Comparison of ENCODE assay signal across 10 mouse cellular contexts in genomic region chr9:56553626-56554025, GRCm38 (mm10).
A peak's percentile ranks its signal among the peaks of the same experiment; 100 is the strongest.
DNase-seq lines count a peak whose midpoint lies in the region; ATAC-seq and TF ChIP-seq lines count a peak whose summit lies in the region.
"Had no signal": no experiment of that assay in that cellular context is flagged by ENCODE, and none has a peak within 500 bp of the region (broad histone marks: within the 10 kb centered on the region; RNA-seq: fewer than 3 reads in every experiment).

No protein-coding gene starts in this region.

- no peaks in the 10 kb centered on the region for H3K27me3 ChIP-seq in liver, adult 2 months (ENCODE audit: control insufficient read depth, insufficient read depth, low read length)
- no peaks in the 10 kb centered on the region for H3K27me3 ChIP-seq in liver, postnatal 0 days (ENCODE audit: insufficient read depth, low read length)
- H3K27me3 ChIP-seq in embryonic facial prominence, embryonic 11.5 days (ENCODE audit: control insufficient read depth, insufficient read depth, low read length) = no peaks in the 10 kb centered on the region
- no peaks in the 10 kb centered on the region for H3K27me3 ChIP-seq in limb, embryonic 14.5 days (ENCODE audit: control insufficient read depth, insufficient read depth, low read length)
- H3K27me3 ChIP-seq: heart, embryonic 13.5 days had no signal

- DNase-seq in liver, adult 2 months (ENCODE audit: extremely low read depth, low read depth, low spot score) = peak; percentile 43
- no peak for DNase-seq in liver, postnatal 0 days
- DNase-seq in cerebellum, adult 11-12 months = peak; percentile 73
- no peak for DNase-seq in embryonic facial prominence, embryonic 11.5 days (ENCODE audit: low spot score)
- no peak for DNase-seq in limb, embryonic 14.5 days (ENCODE audit: low spot score)
- DNase-seq in layer of hippocampus, adult 9-11 months = no peak
- no peak for DNase-seq in lung, postnatal 10 days
- no peak for DNase-seq in left cerebral cortex, adult 9 months (ENCODE audit: low spot score in 2 of 2)

- no peak for TF ChIP-seq POLR2A in liver, adult 2 months (IDR thresholded peaks at IDR 0.05; ENCODE audit: extremely low read depth, insufficient read depth, low read length)
- TF ChIP-seq POLR2A in limb, embryonic 14.5 days (IDR thresholded peaks at IDR 0.05; ENCODE audit: borderline replicate concordance, extremely low read depth, insufficient read depth, insufficient read length) = no peak

- WGBS in liver, adult 2 months = 57% methylated on average over 13 of the region's 13 CpGs
- WGBS in liver, postnatal 0 days (ENCODE audit: insufficient replicate concordance) = 75% methylated on average over 13 of the region's 13 CpGs
- 55% methylated on average over 13 of the region's 13 CpGs for WGBS in embryonic facial prominence, embryonic 11.5 days
- WGBS in limb, embryonic 14.5 days = 46% methylated on average over 13 of the region's 13 CpGs

- H3K36me3 ChIP-seq in liver, adult 2 months (ENCODE audit: control insufficient read depth, insufficient read depth, low read length) = no peaks in the 10 kb centered on the region
- H3K36me3 ChIP-seq in liver, postnatal 0 days (replicated peaks; ENCODE audit: insufficient read depth, low read length) = no peaks in the 10 kb centered on the region
- H3K36me3 ChIP-seq in embryonic facial prominence, embryonic 11.5 days (replicated peaks; ENCODE audit: control insufficient read depth, insufficient read depth, low read depth, low read length) = no peaks in the 10 kb centered on the region
- no peaks in the 10 kb centered on the region for H3K36me3 ChIP-seq in limb, embryonic 14.5 days (ENCODE audit: control insufficient read depth, insufficient read depth, low read length)
- H3K36me3 ChIP-seq: heart, embryonic 13.5 days had no signal

- TF ChIP-seq EP300 in liver, postnatal 0 days (IDR thresholded peaks at IDR 0.05; ENCODE audit: low read depth) = no peak

- H3K4me2 ChIP-seq in liver, postnatal 0 days (ENCODE audit: low read depth, low read length) = no peak overlapping the region
- no peak overlapping the region for H3K4me2 ChIP-seq in embryonic facial prominence, embryonic 11.5 days (ENCODE audit: low read depth, low read length)
- 0 out of 2 replicates have a peak overlapping the region, but pooled peaks have one; percentile 3 for H3K4me2 ChIP-seq in limb, embryonic 14.5 days (replicated peaks; ENCODE audit: low read depth, low read length, severe bottlenecking)
- H3K4me2 ChIP-seq: heart, embryonic 13.5 days had no signal

- no peak overlapping the region for H3K4me3 ChIP-seq in liver, adult 2 months (ENCODE audit: insufficient read depth, low read depth, low read length)
- H3K4me3 ChIP-seq in liver, postnatal 0 days (ENCODE audit: low read depth, low read length) = no peak overlapping the region
- H3K4me3 ChIP-seq in embryonic facial prominence, embryonic 11.5 days (ENCODE audit: low read depth, low read length) = no peak overlapping the region
- H3K4me3 ChIP-seq in limb, embryonic 14.5 days (replicated peaks; ENCODE audit: low read length) = no peak overlapping the region
- H3K4me3 ChIP-seq: erythroblast, embryonic 14.5 days; heart, embryonic 13.5 days had no signal

- H3K9me3 ChIP-seq in liver, postnatal 0 days (ENCODE audit: low read length) = no peaks in the 10 kb centered on the region
- no peaks in the 10 kb centered on the region for H3K9me3 ChIP-seq in embryonic facial prominence, embryonic 11.5 days (replicated peaks; ENCODE audit: control insufficient read depth, low read length)
- H3K9me3 ChIP-seq in limb, embryonic 14.5 days (ENCODE audit: control insufficient read depth, low read length) = no peaks in the 10 kb centered on the region
- H3K9me3 ChIP-seq: heart, embryonic 13.5 days had no signal

- TF ChIP-seq CTCF in liver, adult 2 months (IDR thresholded peaks at IDR 0.05; ENCODE audit: low read depth, low read length) = no peak
- TF ChIP-seq CTCF in liver, postnatal 0 days (IDR thresholded peaks at IDR 0.05; ENCODE audit: low read depth) = no peak

- no peaks in the 10 kb centered on the region for H3K79me2 ChIP-seq in liver, adult 2 months (ENCODE audit: control insufficient read depth, insufficient read depth, low read length)

- no peaks in the 10 kb centered on the region for H3K4me1 ChIP-seq in liver, adult 2 months (ENCODE audit: control insufficient read depth, insufficient read depth, low read length)
- no peaks in the 10 kb centered on the region for H3K4me1 ChIP-seq in liver, postnatal 0 days (ENCODE audit: insufficient read depth)
- H3K4me1 ChIP-seq in embryonic facial prominence, embryonic 11.5 days (ENCODE audit: control insufficient read depth, insufficient read depth, low read length) = peaks cover 4% of the 10 kb centered on the region; the same call in 1 of the 2 replicates
- peaks cover 14% of the 10 kb centered on the region; the same call in 1 of the 2 replicates for H3K4me1 ChIP-seq in limb, embryonic 14.5 days (ENCODE audit: control insufficient read depth, insufficient read depth, low read length)

- H3K9ac ChIP-seq in liver, adult 2 months (ENCODE audit: low read depth, low read length) = no peak overlapping the region
- no peak overlapping the region for H3K9ac ChIP-seq in liver, postnatal 0 days (replicated peaks)
- H3K9ac ChIP-seq in embryonic facial prominence, embryonic 11.5 days (replicated peaks; ENCODE audit: low read length) = no peak overlapping the region
- no peak overlapping the region for H3K9ac ChIP-seq in limb, embryonic 14.5 days (ENCODE audit: low read depth, low read length, severe bottlenecking)
- H3K9ac ChIP-seq: heart, embryonic 13.5 days had no signal

- no peak for ATAC-seq in liver, postnatal 0 days
- no peak for ATAC-seq in embryonic facial prominence, embryonic 11.5 days (replicated peaks; ENCODE audit: insufficient number of reproducible peaks, low FRiP score, low TSS enrichment, low read depth)
- no peak for ATAC-seq in limb, embryonic 14.5 days (ENCODE audit: low FRiP score, low read depth)

- H3K27ac ChIP-seq in liver, adult 2 months (replicated peaks; ENCODE audit: insufficient read depth, low read depth, low read length) = no peak overlapping the region
- H3K27ac ChIP-seq in liver, postnatal 0 days (ENCODE audit: low read depth) = no peak overlapping the region
- H3K27ac ChIP-seq in embryonic facial prominence, embryonic 11.5 days (replicated peaks; ENCODE audit: low read depth, low read length) = peak overlapping the region; percentile 20; the same call in 1 of the 2 replicates
- no peak overlapping the region for H3K27ac ChIP-seq in limb, embryonic 14.5 days (replicated peaks; ENCODE audit: low read depth, low read length)
- H3K27ac ChIP-seq: heart, embryonic 13.5 days had no signal

Comparison
In these comparisons a context has a peak if more than half of its experiments do, and no peak if none do; other contexts are left out.
1. DNase-seq: peak in liver, adult 2 months (single experiment) and cerebellum, adult 11-12 months (single experiment); none in liver, postnatal 0 days (single experiment), embryonic facial prominence, embryonic 11.5 days (single experiment), limb, embryonic 14.5 days (single experiment), layer of hippocampus, adult 9-11 months (single experiment), lung, postnatal 10 days (single experiment) and left cerebral cortex, adult 9 months (0 of 2).